Mouse (Mus musculus) embryonic facial prominence, embryonic 10.5 days (tissue): ENCODE measurements at regions not wholly inside any gene's neighbourhood (a gene's known extent, or its start where the extent isn't known, plus 50 kb on each side); places are given as distances from the start of the nearest gene placed in this dataset.

Source experiments
- DNase-seq: peaks from one replicate; pipeline ENCODE4 v3.0.0-alpha.2; 2017; ENCODE audit warnings: low spot score
- H3K27ac ChIP-seq: fragments of 300-500 bp; sonication (generic); replicated peaks from 2 replicates; pipeline ENCODE4 v1.5.1; 2016; ENCODE audit warnings: mild to moderate bottlenecking
- H3K27me3 ChIP-seq: fragments of 300-500 bp; sonication (generic); replicated peaks from 2 replicates; pipeline ENCODE4 v1.6.1; 2016; ENCODE audit warnings: low read depth, mild to moderate bottlenecking; ENCODE audit not compliant: poor library complexity, severe bottlenecking
- H3K36me3 ChIP-seq: fragments of 300-500 bp; sonication (generic); replicated peaks from 2 replicates; pipeline ENCODE4 v1.6.1; 2016; ENCODE audit warnings: mild to moderate bottlenecking, moderate library complexity
- H3K4me1 ChIP-seq: fragments of 300-500 bp; sonication (generic); 2 replicates; pipeline ENCODE4 v1.6.1; 2016
- H3K4me3 ChIP-seq: fragments of 300-500 bp; sonication (generic); 2 replicates; pipeline ENCODE4 v1.5.1; 2016; ENCODE audit warnings: mild to moderate bottlenecking, moderate library complexity
- H3K9me3 ChIP-seq: fragments of 300-500 bp; sonication (generic); 2 replicates; pipeline ENCODE4 v1.6.1; 2016; ENCODE audit warnings: mild to moderate bottlenecking
- WGBS: fragments of 180-500 bp; shearing (Covaris S2); methylation state at CpG from one replicate; pipeline ENCODE4 v1.1.7; 2016; 5-methylcytosine and 5-hydroxymethylcytosine counted together

GRCm38 (mm10) chr10:126133957-126134356 lies 168.0 kb downstream of the Lrig3 start:
- Histone ChIP-seq H3K27ac (no peak overlapping the region), H3K4me1 (peaks cover 5% of the 10 kb centered on the region; the same call in 1 of the 2 replicates)
- DNase-seq = no peak

GRCm38 (mm10) chr10:126138585-126138984 lies 172.6 kb downstream of the Lrig3 start:
- 91% methylated on average over 12 of the region's 12 CpGs for WGBS
- no peaks in the 10 kb centered on the region for H3K4me1 ChIP-seq
- no peak for DNase-seq
- H3K36me3 ChIP-seq = no peaks in the 10 kb centered on the region
- no peaks in the 10 kb centered on the region for H3K9me3 ChIP-seq
- no peak overlapping the region for H3K27ac ChIP-seq
- H3K4me3 ChIP-seq = no peak overlapping the region
- no peaks in the 10 kb centered on the region for H3K27me3 ChIP-seq

More at GRCm38 (mm10) chr10:126133957-126134356, 168.0 kb downstream of the Lrig3 start:
- Histone ChIP-seq H3K27me3 (no peaks in the 10 kb centered on the region), H3K9me3 (no peaks in the 10 kb centered on the region), H3K36me3 (no peaks in the 10 kb centered on the region), H3K4me3 (no peak overlapping the region)

GRCm38 (mm10) chr10:126141586-126141985 lies 175.6 kb downstream of the Lrig3 start:
- Histone ChIP-seq H3K27ac (no peak overlapping the region), H3K4me1 (peaks cover 15% of the 10 kb centered on the region), H3K4me3 (no peak overlapping the region), H3K9me3 (no peaks in the 10 kb centered on the region), H3K27me3 (no peaks in the 10 kb centered on the region), H3K36me3 (no peaks in the 10 kb centered on the region)
- no peak for DNase-seq
- 83% methylated on average over 7 of the region's 7 CpGs for WGBS

GRCm38 (mm10) chr10:126143833-126144232 lies 177.9 kb downstream of the Lrig3 start:
- Histone ChIP-seq H3K9me3 (no peaks in the 10 kb centered on the region), H3K36me3 (no peaks in the 10 kb centered on the region), H3K27me3 (no peaks in the 10 kb centered on the region), H3K4me1 (peaks cover 15% of the 10 kb centered on the region), H3K4me3 (no peak overlapping the region), H3K27ac (no peak overlapping the region)
- no peak for DNase-seq
- 83% methylated on average over 10 of the region's 10 CpGs for WGBS

- no peak for DNase-seq
- H3K4me3 ChIP-seq = no peak overlapping the region
Observed at GRCm38 (mm10) chr10:126144609-126145202, 178.7 kb downstream of the Lrig3 start.

GRCm38 (mm10) chr10:126157300-126157699 lies 191.3 kb downstream of the Lrig3 start:
- H3K9me3 ChIP-seq = no peaks in the 10 kb centered on the region
- DNase-seq = no peak
- no peak overlapping the region for H3K4me3 ChIP-seq
- WGBS = 85% methylated on average over 4 of the region's 4 CpGs
- H3K36me3 ChIP-seq = no peaks in the 10 kb centered on the region
- H3K27me3 ChIP-seq = no peaks in the 10 kb centered on the region
- no peaks in the 10 kb centered on the region for H3K4me1 ChIP-seq
- no peak overlapping the region for H3K27ac ChIP-seq

More at GRCm38 (mm10) chr10:126144609-126145202, 178.7 kb downstream of the Lrig3 start:
- Histone ChIP-seq H3K4me1 (peaks cover 17% of the 10 kb centered on the region), H3K27me3 (no peaks in the 10 kb centered on the region), H3K9me3 (no peaks in the 10 kb centered on the region), H3K36me3 (no peaks in the 10 kb centered on the region), H3K27ac (peak overlapping the region; percentile 44)
- whole genome bisulfite sequencing = 59% methylated on average over 12 of the region's 12 CpGs

GRCm38 (mm10) chr10:126165215-126165614 lies 199.2 kb downstream of the Lrig3 start:
- 86% methylated on average over 5 of the region's 5 CpGs for WGBS

GRCm38 (mm10) chr10:126169095-126169873 lies 203.3 kb downstream of the Lrig3 start:
- 90% methylated on average over 25 of the region's 25 CpGs for WGBS
- H3K4me3 ChIP-seq = no peak overlapping the region
- no peaks in the 10 kb centered on the region for H3K4me1 ChIP-seq
- H3K9me3 ChIP-seq = no peaks in the 10 kb centered on the region
- H3K27ac ChIP-seq = no peak overlapping the region
- DNase-seq = no peak
- H3K27me3 ChIP-seq = no peaks in the 10 kb centered on the region
- no peaks in the 10 kb centered on the region for H3K36me3 ChIP-seq

More at GRCm38 (mm10) chr10:126165215-126165614, 199.2 kb downstream of the Lrig3 start:
- H3K9me3 ChIP-seq = no peaks in the 10 kb centered on the region
- H3K36me3 ChIP-seq = no peaks in the 10 kb centered on the region
- H3K27me3 ChIP-seq = no peaks in the 10 kb centered on the region
- H3K27ac ChIP-seq = no peak overlapping the region
- no peak overlapping the region for H3K4me3 ChIP-seq
- DNase-seq = no peak
- no peaks in the 10 kb centered on the region for H3K4me1 ChIP-seq

GRCm38 (mm10) chr10:126169874-126170163 lies 203.9 kb downstream of the Lrig3 start:
- H3K36me3 ChIP-seq = no peaks in the 10 kb centered on the region
- no peaks in the 10 kb centered on the region for H3K27me3 ChIP-seq
- H3K9me3 ChIP-seq = no peaks in the 10 kb centered on the region
- DNase-seq = no peak
- no peak overlapping the region for H3K27ac ChIP-seq
- WGBS = 59% methylated on average over 5 of the region's 5 CpGs
- H3K4me1 ChIP-seq = no peaks in the 10 kb centered on the region
- no peak overlapping the region for H3K4me3 ChIP-seq

GRCm38 (mm10) chr10:126176759-126177473 lies 210.9 kb downstream of the Lrig3 start:
- Histone ChIP-seq H3K27me3 (no peaks in the 10 kb centered on the region), H3K27ac (no peak overlapping the region), H3K36me3 (no peaks in the 10 kb centered on the region), H3K9me3 (no peaks in the 10 kb centered on the region), H3K4me3 (no peak overlapping the region), H3K4me1 (no peaks in the 10 kb centered on the region)
- no peak for DNase-seq
- 86% methylated on average over 4 of the region's 4 CpGs for WGBS

GRCm38 (mm10) chr10:126182386-126182785 lies 216.4 kb downstream of the Lrig3 start:
- Histone ChIP-seq H3K4me3 (no peak overlapping the region), H3K27me3 (no peaks in the 10 kb centered on the region), H3K27ac (no peak overlapping the region), H3K4me1 (no peaks in the 10 kb centered on the region), H3K9me3 (no peaks in the 10 kb centered on the region), H3K36me3 (no peaks in the 10 kb centered on the region)
- DNase-seq = no peak
- 85% methylated on average over 2 of the region's 2 CpGs for WGBS

- H3K27me3 ChIP-seq = no peaks in the 10 kb centered on the region
- no peak overlapping the region for H3K27ac ChIP-seq
- no peak overlapping the region for H3K4me3 ChIP-seq
- H3K9me3 ChIP-seq = no peaks in the 10 kb centered on the region
- H3K4me1 ChIP-seq = no peaks in the 10 kb centered on the region
- DNase-seq = no peak
- no peaks in the 10 kb centered on the region for H3K36me3 ChIP-seq
- WGBS = 82% methylated on average over 2 of the region's 2 CpGs
Observed at GRCm38 (mm10) chr10:126183961-126184360, 218.0 kb downstream of the Lrig3 start.

GRCm38 (mm10) chr10:126185410-126185809 lies 219.4 kb downstream of the Lrig3 start:
- Histone ChIP-seq H3K27me3 (no peaks in the 10 kb centered on the region), H3K4me3 (no peak overlapping the region), H3K9me3 (no peaks in the 10 kb centered on the region), H3K4me1 (no peaks in the 10 kb centered on the region), H3K27ac (no peak overlapping the region), H3K36me3 (no peaks in the 10 kb centered on the region)
- 92% methylated on average over 5 of the region's 5 CpGs for WGBS
- DNase-seq = no peak
